Mouse (Mus musculus) lung, postnatal 0 days (tissue): Measurements from ENCODE around the gene Adgre5.

Experiments
- CTCF ChIP-seq: IDR thresholded peaks from 2 replicates; pipeline ENCODE4 v1.5.1; 2016; ENCODE audit warnings: antibody characterized with exemption, mild to moderate bottlenecking
- EP300 ChIP-seq: IDR thresholded peaks from 2 replicates; pipeline ENCODE4 v1.6.1; 2016; ENCODE audit warnings: antibody characterized with exemption, mild to moderate bottlenecking, control low read depth

DNA sequence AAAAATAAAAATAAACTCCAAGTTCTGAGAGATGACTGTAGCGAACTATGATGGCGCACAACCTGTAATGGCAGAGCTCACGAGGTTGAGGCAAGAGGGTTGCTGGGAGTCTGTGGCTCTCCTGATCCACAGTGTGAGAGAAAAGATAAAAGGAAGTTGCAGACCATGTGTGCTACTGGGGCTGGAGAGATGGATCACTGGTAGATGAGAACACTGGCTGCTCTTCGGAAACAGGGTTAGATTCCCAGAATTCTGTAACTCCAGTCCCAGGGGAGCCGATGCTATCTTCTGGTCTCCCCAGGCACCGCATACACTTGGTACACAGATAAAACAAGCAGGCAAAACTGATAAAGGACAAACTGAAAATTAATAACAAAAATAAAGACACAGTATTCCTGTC, 1.8 kb upstream of the Adgre5 start:
- TF ChIP-seq CTCF (no peak), EP300 (no peak)
